Mouse (Mus musculus) heart, adult 2 months (tissue): ENCODE measurements at regions not wholly inside any gene's neighbourhood (a gene's known extent, or its start where the extent isn't known, plus 50 kb on each side); places are given as distances from the start of the nearest gene placed in this dataset.

Source experiments
- CTCF ChIP-seq: fragments of 200-600 bp; IDR thresholded peaks from 2 replicates; pipeline ENCODE4 v1.8.1; 2022; ENCODE audit warnings: antibody characterized with exemption, mild to moderate bottlenecking, moderate library complexity
- EP300 ChIP-seq: fragments of 200-500 bp; IDR thresholded peaks from 2 replicates; pipeline ENCODE4 v1.6.1; 2011; ENCODE audit warnings: low read depth, low read length, control low read depth; ENCODE audit not compliant: insufficient read depth
- POLR2A ChIP-seq: fragments of 200-500 bp; IDR thresholded peaks from 2 replicates; pipeline ENCODE4 v1.6.1; 2011; ENCODE audit warnings: mild to moderate bottlenecking, low read depth, low read length, control low read depth; ENCODE audit not compliant: insufficient read depth

DNA sequence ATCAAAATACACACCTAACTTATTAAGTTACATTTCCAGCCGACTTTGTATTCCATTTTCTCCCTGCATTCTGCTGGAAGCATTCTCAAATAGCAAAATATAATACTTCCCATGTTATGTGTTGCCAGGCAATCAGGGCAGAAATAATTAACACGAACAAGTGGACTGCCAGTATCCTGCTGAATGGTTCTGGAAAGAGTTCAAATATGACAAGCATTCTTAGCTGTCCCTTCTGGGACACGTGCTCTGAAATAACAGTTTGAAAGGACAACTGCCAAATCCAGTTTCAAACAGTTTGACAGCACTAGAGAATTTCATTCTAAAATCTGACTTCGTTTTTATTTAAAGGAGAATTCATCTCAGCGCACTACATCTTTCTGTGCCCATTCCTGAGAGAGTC is 236.8 kb upstream of the Dpyd start:
- TF ChIP-seq CTCF (no peak), POLR2A (no peak), EP300 (no peak)
